Mouse (Mus musculus) kidney, postnatal 4 days (tissue): ENCODE measurements around the gene Zfp146.
A peak's percentile ranks its signal among the peaks of the same experiment; 100 is the strongest.
"Not testable (repeated sequence)": the region's sequence is repeated elsewhere in the genome, so short reads cannot be mapped to it uniquely, and the experiment has no call there.

Source experiments
- DNase-seq, 2 experiments: peaks; one replicate each; pipeline ENCODE4 v3.0.0; 2021; ENCODE audit warnings: mixed read lengths in 2 of 2

Gene Zfp146

DNA sequence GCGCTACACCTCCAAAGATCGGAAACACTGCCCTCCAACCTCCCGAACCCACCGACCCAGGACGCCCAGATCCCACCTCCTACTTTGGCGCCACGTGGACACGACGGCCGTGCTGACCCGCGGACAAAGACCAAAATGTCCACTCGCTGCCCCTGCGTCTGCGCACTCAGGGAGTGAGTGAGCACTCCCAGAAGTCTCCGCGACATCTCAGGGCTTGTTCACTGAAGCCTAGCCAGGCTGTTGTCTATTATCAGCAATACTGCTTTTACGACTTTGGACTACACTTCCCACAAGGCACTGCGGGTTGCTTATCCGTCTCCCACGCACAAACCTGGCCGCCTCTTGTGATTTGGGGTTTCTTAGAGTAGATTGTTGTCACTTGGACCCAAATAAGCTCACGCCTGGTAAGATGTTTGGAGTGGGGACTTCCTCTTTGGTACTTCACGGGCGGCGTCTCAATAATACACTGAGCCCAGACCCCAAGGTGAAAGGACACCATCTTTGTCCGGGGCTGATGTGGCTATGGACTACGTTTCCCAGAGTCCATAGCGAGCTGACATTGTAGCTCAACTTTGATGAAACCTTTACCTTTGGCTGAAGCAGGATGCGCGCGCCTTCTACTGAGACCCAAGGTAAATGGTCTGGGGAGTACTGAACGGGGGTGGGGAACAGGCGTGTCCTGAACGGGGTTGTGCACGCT, at the start of gene Zfp146:
Gene Zfp146, minus strand, starts transcription at position 168 of the 700 bp plus-strand sequence.
- peak; percentile 90 to 95 for DNase-seq

- DNase-seq, result no peak
These were observed 47.7 kb upstream of the Zfp146 start for GRCm38 (mm10) chr7:30217277-30217676.

- DNase-seq, result peak; percentile 89 to 90
These were observed 47.2 kb upstream of the Zfp146 start for GRCm38 (mm10) chr7:30216723-30217151.

DNA sequence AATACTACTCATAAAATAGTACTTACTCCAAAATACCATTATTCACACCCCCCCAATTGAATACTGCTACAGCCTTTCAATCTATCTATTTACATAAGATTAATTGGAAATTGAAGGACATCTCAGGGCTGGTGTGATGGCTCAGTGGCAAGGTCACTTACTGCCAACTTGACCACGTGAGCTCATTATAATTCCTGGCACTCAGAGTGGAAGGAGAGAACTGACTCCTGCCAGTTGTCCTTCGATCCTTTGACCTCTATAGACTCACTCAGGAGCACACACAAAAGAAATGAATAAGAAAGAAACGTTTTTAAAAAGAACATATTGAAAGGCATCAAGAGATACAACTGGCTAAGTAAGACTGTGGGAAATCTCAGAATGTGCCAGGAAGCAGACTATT, 46.3 kb upstream of the Zfp146 start:
- no peak for DNase-seq

GRCm38 (mm10) chr7:30213881-30214280, 44.3 kb upstream of the Zfp146 start:
- no peak for DNase-seq

GRCm38 (mm10) chr7:30211025-30211424, 41.5 kb upstream of the Zfp146 start:
- DNase-seq, result no peak

DNA sequence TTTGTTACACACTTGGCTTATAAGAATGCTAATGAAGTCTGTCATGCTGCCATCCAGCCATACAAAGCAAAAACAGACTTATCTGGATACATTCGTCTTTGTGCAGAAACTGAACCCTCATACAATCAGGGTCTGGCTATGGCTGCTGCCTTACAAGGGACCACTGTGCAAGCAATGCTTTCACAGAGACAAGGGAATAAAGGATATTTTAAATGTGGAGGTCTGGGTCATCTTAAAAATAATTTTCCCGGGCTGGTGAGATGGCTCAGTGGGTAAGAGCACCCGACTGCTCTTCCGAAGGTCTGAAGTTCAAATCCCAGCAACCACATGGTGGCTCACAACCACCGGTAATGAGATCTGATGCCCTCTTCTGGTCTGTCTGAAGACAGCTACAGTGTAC, 36.8 kb upstream of the Zfp146 start:
- not testable (repeated sequence) for DNase-seq

- DNase-seq, result peak; percentile 74 to 81
These were observed 35.8 kb upstream of the Zfp146 start for GRCm38 (mm10) chr7:30205383-30205782.

DNA sequence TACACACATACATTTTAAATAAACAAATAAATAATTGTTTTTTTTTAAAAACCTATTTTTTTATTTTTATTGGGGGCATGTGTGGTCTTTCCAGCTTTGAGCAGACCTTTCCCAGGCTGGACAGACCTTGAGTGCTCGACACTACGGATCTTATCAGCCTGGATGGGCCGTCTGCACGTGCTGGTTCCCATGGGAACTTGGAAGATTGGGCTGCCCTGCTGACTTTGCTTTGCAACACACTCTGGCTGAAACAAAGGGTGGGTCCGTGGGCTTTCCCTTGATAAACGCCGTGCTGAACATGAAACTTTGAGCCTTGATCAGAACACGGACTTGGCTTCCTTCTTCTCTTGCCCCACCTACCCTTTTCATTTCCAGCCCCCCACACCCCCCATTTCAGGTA, 34.8 kb upstream of the Zfp146 start:
- no peak for DNase-seq

- DNase-seq, result no peak
These were observed 33.5 kb upstream of the Zfp146 start for GRCm38 (mm10) chr7:30202895-30203690.

- not testable (repeated sequence) for DNase-seq
These were observed 31.1 kb upstream of the Zfp146 start for GRCm38 (mm10) chr7:30200661-30201060.

DNA sequence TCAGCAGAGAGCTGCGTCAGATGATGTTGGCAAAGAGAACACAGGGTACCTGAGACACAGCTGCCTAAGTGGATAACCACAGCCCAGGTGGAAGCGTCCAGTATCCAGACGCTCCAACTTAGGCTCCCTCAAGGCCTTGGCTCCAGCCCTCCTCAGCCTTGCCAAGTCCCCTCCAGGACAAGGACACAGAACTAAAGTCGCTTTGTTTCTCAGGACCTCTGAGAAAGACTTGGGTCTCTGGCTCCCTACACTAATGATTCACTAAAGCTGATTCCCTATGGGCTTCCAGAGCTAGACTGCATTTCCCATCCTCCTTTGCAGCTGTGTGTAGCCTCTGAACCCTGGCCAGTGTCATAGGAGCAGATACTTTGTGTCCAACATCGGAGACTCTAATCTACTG, 30.6 kb upstream of the Zfp146 start:
- DNase-seq, result no peak

- DNase-seq, result no peak
These were observed 30.1 kb upstream of the Zfp146 start for GRCm38 (mm10) chr7:30199498-30200139.

DNA sequence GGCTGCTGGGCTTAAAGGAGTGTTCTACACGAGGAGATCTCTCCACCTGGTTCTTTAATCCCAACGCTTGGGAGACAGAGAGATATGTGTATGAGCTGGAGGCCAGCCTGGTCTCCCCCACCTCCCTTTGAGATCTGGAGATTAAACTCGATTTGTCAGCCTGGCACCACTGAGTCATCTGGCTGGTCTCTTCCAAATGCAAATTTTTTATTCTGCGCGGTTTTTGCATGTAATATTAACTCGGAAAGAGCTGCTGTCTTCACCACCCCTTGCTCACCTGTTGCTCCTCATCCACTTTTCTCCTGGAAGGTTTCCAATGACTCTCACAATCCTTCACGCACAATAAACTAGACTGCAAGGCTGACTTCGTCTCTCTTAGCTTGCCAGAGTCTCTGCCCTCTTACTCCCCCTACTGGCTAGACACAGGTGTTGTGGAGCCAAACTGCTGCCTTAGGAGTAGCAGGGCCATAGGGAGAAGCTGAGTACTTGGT, 29.0 kb upstream of the Zfp146 start, which contains the start of gene Capns1:
Gene Capns1, minus strand, starts transcription at position 331 of the 491 bp plus-strand sequence.
- DNase-seq, result peak; percentile 54 to 70

DNA sequence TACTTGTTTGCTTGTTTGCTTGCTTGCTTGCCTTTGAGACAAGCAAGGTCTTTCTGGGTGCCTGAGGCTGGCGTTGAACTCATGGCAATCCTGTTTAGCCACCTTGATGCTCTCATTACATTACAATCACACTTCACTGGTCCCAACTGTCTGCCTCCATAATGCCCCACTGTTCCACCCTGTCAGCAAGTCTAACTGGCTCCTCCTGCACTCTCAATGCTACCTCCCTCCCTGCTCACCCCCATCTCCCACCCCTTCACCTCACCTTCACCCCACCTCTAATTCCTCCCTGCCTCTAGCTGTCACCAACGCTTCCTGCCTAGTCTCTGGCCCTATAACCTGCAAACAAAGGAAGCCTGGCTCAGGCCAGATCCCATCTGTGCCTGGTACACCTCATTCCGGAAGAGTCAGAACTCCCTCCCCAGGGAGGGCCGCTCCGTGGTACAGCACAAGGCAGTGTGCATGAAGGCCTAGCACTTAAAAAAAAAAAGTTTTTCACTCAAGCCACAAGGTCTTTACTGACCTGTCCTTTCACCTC, 28.1 kb upstream of the Zfp146 start:
- peak in 1 of 2 experiments; percentile 14 for DNase-seq

GRCm38 (mm10) chr7:30196171-30196570, 26.6 kb upstream of the Zfp146 start:
- DNase-seq, result no peak

DNA sequence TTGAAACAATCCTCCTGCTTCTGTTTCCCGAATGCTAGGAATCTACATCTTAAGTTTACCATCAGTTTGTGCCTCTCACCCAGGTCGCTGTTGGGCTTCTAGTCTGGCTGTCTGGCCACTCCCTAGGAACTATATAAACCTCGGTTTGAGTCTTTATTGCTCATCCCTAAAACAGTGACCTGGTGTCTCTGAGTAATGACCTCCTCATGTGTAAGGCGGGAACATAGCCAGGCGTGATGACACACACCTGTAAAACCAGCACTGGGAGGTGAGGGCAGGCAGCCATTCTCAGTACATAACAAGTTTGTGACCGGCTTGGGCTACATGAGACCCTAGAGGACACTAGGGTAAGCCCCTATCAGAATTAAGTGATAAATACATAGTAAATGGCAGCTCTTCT, 25.9 kb upstream of the Zfp146 start:
- DNase-seq, result no peak

DNA sequence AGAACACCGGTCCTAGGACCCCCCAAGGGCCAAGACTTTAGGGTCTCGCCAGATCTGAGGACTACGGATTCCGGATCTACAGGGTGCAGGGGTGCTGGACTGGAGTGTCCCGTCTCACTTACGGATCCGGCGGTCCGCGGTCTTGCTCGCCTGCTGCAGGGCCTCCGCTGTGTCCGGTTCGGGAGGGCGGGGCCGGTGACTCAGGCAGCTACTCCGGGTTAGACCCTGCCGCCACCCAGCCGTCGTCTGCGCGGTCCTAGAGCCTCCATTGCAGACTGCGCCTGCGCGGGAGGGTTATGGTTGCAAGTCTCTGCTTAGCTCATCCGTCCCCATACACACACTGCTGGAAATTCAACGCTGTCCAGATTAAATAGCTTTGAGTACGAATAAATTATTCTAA, 25.3 kb upstream of the Zfp146 start:
- DNase-seq, result peak; percentile 98

- DNase-seq, result peak; percentile 64 to 72
These were observed 24.7 kb upstream of the Zfp146 start for GRCm38 (mm10) chr7:30194101-30194831.

DNA sequence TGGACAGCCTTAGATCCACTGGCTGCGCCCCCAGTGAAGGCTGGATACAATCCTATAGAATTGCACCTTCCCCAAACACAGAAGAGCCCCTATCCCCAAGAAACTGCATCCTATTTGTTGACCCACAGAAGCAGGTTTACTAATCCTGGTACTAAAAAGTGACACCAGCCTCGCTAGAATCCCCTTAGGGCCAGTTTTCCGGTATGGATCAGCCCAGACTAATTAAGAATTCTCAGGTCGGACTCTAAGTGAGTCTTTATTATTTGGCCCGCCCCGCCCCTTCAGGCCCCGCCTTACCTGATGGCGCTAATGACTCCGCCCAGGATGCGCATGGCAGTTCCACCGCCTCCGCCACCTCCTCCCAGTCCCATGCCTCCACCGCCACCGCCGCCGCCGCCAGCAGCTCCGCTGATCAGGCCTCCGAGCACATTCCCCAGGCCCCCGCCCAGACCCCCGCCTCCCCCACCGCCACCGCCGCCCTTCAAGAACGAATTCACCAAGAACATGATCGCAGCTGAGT, 24.1 kb upstream of the Zfp146 start:
- peak; percentile 85 to 90 for DNase-seq

GRCm38 (mm10) chr7:30193013-30193412, 23.5 kb upstream of the Zfp146 start:
- peak; percentile 31 to 53 for DNase-seq

DNA sequence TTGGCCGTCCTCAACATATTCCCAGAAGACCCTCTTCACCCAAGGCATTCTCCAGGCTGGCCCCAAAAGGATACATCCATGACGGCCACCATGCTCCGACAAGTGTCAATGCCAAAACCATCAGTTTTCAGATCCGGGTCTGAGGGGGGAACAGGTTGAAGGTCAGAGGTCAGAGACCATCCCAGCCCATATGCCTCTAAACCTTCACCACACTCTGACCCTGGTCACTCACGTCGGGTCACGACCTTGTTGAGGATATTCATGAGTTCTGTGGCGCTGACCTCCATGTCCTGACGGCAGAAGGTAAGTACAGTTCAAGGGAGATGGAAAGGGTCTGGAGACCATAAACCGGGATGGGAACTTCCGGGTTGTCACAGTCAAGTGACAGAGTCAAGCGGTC, 22.5 kb upstream of the Zfp146 start:
- no peak for DNase-seq
